Mouse (Mus musculus) thymus, adult 2 months (tissue): ENCODE measurements around the gene Card6.

Source experiments
- CTCF ChIP-seq: fragments of 200-500 bp; IDR thresholded peaks from 2 replicates; pipeline ENCODE4 v1.5.1; 2012; ENCODE audit warnings: mild to moderate bottlenecking, control low read depth, low read length, moderate library complexity, borderline replicate concordance; ENCODE audit not compliant: control insufficient read depth, poor library complexity, insufficient read depth; ENCODE audit errors: extremely low read depth
- POLR2A ChIP-seq: fragments of 200-500 bp; IDR thresholded peaks from 2 replicates; pipeline ENCODE4 v1.6.1; 2012; ENCODE audit warnings: mild to moderate bottlenecking, low read length, control low read depth, moderate library complexity; ENCODE audit not compliant: control insufficient read depth, poor library complexity, insufficient read depth; ENCODE audit errors: extremely low read depth

DNA sequence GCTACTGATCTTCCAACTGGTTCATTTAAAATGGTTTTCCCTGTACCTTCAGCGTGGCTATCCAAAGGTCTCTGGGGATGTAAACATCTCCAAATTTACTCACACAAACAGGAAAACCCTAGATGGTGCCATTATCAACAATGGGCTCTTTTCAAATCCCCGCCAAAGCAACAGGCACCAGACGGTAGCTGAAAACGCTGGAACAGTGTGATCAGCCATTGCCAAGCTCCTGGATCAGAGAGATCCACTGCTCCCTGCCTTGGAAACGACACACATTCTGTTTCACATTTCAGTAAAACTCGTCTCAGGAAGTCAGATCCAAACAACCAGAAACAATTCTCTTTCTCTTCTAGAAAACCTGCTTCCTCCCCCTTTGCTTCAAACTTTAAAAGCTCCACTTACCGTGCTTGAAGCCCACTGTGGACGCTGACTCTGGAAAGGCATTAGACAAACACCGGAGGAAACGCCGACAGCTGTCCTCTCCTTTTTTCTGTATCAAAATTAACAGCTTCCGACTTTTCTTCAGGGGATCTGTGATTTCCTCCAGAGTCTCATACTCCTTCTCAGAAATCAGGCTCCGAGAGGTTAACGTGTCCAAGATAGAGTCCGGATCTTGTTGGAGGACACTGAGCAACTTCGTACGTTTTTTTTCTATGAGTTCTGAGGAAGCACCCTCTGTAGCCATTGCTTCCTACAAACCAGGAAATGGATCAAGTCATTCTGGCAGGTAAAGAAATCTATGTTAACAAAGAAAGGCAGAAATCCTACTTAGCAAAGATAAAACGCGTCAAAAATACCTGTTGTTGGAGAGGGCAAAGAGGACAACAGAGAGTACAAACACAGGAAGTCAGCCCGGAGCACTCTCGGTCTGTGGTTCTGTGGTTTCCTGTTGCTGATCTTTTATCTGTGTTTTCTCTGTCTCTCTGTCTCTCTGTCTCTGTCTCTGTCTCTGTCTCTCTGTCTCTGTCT is at the start of gene Card6:
- no peak for TF ChIP-seq CTCF
- TF ChIP-seq POLR2A = no peak
